Mouse (Mus musculus) heart, adult 2 months (tissue): Measurements from ENCODE around the gene Mga. TPM values are rescaled to one million over a fixed set of nuclear protein-coding genes. Genes with fewer than 3 reads are reported as not detected.

Experiments used
- DNase-seq, 2 experiments: peaks; one replicate each; pipeline ENCODE4 v3.0.0; 2021
- H3K27ac ChIP-seq: fragments of 200-600 bp; 2 replicates; pipeline ENCODE4 v1.8.1; 2022
- H3K27me3 ChIP-seq: fragments of 200-500 bp; 2 replicates; pipeline ENCODE4 v1.6.1; 2012; ENCODE audit warnings: mild to moderate bottlenecking, low read length, inconsistent platforms, mixed read lengths; ENCODE audit not compliant: control insufficient read depth, insufficient read depth
- H3K36me3 ChIP-seq: fragments of 200-500 bp; 2 replicates; pipeline ENCODE4 v1.6.1; 2012; ENCODE audit warnings: low read length, inconsistent platforms; ENCODE audit not compliant: control insufficient read depth, insufficient read depth
- H3K4me1 ChIP-seq: fragments of 200-500 bp; 2 replicates; pipeline ENCODE4 v1.6.1; 2011; ENCODE audit warnings: low read length; ENCODE audit not compliant: control insufficient read depth, insufficient read depth
- H3K4me3 ChIP-seq: fragments of 200-600 bp; 2 replicates; pipeline ENCODE4 v1.8.1; 2022
- H3K79me2 ChIP-seq: fragments of 200-500 bp; replicated peaks from 2 replicates; pipeline ENCODE4 v1.6.1; 2012; ENCODE audit warnings: mild to moderate bottlenecking, inconsistent platforms, low read length, moderate library complexity, mixed read lengths; ENCODE audit not compliant: control insufficient read depth, insufficient read depth
- H3K9ac ChIP-seq: fragments of 200-500 bp; 2 replicates; pipeline ENCODE4 v1.6.1; 2012; ENCODE audit warnings: low read depth, mild to moderate bottlenecking, control low read depth, inconsistent platforms, low read length, mixed read lengths
- CTCF ChIP-seq: fragments of 200-600 bp; IDR thresholded peaks from 2 replicates; pipeline ENCODE4 v1.8.1; 2022; ENCODE audit warnings: antibody characterized with exemption, mild to moderate bottlenecking, moderate library complexity
- EP300 ChIP-seq: fragments of 200-500 bp; IDR thresholded peaks from 2 replicates; pipeline ENCODE4 v1.6.1; 2011; ENCODE audit warnings: low read depth, low read length, control low read depth; ENCODE audit not compliant: insufficient read depth
- POLR2A ChIP-seq: fragments of 200-500 bp; IDR thresholded peaks from 2 replicates; pipeline ENCODE4 v1.6.1; 2011; ENCODE audit warnings: mild to moderate bottlenecking, low read depth, low read length, control low read depth; ENCODE audit not compliant: insufficient read depth
- WGBS: fragments of 180-500 bp; shearing (Covaris S2); methylation state at CpG from one replicate; pipeline ENCODE4 v1.1.7; 2018; 5-methylcytosine and 5-hydroxymethylcytosine counted together
- intact Hi-C: fragments of 180-260 bp; cut with DNase I; formaldehyde crosslinking; loops from one replicate; pipeline ENCODE4 v1.15.1; 2025
- long read RNA-seq: library from polyadenylated mRNA; stranded (forward); transcript quantifications from one replicate; pipeline ENCODE4 v2.0.0, GENCODE M21; 2021
- polyA plus RNA-seq: library from polyadenylated mRNA; depleted of rRNA; stranded (reverse); fragments of >200 nt; gene quantifications from 2 replicates; pipeline ENCODE4 v1.2.3, GENCODE M21; 2012; rRNA removed
- total RNA-seq, 2 experiments: library from RNA; stranded (reverse); gene quantifications; 2 replicates each; pipeline ENCODE4 v1.2.3; 2021

Gene Mga
- total RNA-seq (10 to 100 TPM; 36.2 to 41.0 TPM), polyA plus RNA-seq (11.6 and 21.6 TPM in 2 replicates)
- long read RNA-seq, partial matches to known transcripts, result 3 of 4 reads
- long read RNA-seq, other reads (novel, unspliced or antisense), result 1 of 4 reads

DNA sequence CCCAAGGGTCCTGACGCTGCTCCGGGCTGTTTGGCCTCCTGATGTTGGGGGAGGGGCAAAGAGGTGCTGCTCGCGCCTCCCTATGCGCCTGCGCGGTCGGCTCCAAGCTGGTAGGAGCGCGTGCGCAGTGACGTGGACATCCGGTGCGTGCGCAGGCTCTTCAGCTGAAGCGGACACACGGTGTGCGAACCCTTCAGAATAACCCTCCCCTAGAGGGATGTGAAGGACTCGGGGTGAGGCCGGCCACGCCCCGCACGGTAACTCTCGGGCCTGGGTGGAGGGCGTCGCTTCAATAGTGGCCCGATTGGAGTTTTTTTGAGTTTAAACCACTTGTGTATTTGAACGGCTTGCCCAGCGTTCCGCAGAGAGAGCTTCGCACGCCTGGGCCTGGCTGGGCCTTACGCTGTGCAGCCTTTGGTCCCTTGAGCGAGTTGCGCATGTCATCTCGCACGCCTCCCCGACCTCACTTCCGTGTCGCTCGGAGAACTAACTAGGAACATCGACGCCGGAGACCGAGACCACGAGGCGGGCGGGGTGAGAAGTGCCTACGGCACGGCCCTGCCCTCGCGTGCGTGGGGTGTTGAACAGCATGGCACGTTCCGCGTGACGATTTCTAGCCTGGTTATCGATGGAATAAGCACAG, at the start of gene Mga:
Gene Mga, plus strand, starts transcription at position 139 of the 643 bp plus-strand sequence.
- Histone ChIP-seq H3K27me3 (no peaks in the 10 kb centered on the region), H3K79me2 (peaks cover 3% of the 10 kb centered on the region), H3K4me3 (peak within 1 kb of the TSS; percentile 69), H3K27ac (peak within 1 kb of the TSS; percentile 87), H3K36me3 (peaks cover 7% of the 10 kb centered on the region), H3K4me1 (peaks cover 8% of the 10 kb centered on the region), H3K9ac (peak within 1 kb of the TSS; percentile 32)
- DNase-seq, result peak; percentile 96 to 97
- TF ChIP-seq EP300, result 0 out of 2 replicates have a peak, but pooled peaks have one; percentile 35
- peak; percentile 85 for TF ChIP-seq POLR2A
- TF ChIP-seq CTCF, result peak; percentile 7; the same call in 1 of the 2 replicates
- 1% methylated on average over 58 of the region's 58 CpGs for WGBS
- intact Hi-C loops, result loop anchor here (2.0 to 5.0 kb wide), 2 partner anchors 24 to 100 kb away; partner anchors contain the start of gene Tyro3

DNA sequence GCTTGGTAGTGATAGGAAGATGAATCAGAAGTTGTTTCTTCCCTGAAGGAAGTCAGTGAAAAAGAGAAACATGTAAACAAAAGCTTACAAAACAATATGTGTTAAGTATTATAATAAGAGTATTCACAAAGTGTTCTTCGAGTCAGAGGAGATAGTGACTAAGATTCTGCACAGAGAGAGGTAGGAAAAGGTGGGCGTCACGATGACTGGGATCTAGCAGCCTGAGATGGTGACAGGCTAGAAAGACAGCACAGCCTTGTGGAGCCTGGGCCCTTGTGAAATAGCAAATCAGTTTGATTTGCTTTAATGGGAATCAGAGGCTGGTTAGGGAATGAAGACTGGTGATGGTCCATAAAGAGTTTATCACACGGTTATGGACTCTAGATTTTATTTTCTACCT, 43.2 kb upstream of the Mga start:
- no peak overlapping the region for H3K9ac ChIP-seq
- no peak for DNase-seq
- no peak for TF ChIP-seq CTCF
- no peak for TF ChIP-seq POLR2A
- no peak for TF ChIP-seq EP300
- H3K36me3 ChIP-seq, result no peaks in the 10 kb centered on the region
- H3K4me3 ChIP-seq, result no peak overlapping the region
- WGBS, result 80% methylated on average over 4 of the region's 4 CpGs
- no peaks in the 10 kb centered on the region for H3K79me2 ChIP-seq
- H3K4me1 ChIP-seq, result no peaks in the 10 kb centered on the region
- H3K27ac ChIP-seq, result no peak overlapping the region
- H3K27me3 ChIP-seq, result no peaks in the 10 kb centered on the region
- intact Hi-C loops, result no loop called here

DNA sequence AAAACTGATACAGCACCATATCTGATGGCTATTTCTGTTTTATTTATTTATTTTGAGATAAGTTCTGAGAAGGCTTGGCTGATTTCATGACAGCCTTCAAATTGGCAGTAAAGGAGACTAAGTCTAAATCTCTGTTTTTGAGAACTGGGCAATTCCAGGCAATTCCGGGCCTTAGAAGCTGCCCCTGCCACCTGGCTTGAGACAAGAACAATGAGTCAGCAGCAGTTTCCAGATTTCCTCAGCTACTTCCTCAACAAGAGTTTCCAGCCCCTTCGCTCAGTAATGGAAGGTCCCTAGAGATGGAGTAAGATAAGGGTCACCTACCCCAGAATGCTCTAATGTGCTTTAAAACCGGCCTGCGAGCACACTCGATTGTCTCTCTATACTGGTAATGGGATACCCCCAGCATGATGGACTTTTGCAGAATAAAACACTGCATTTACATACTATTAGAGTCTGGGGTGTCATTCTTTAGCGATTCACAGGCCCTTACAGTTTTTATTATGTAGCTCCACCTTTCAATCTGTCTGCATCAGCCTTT, 41.6 kb upstream of the Mga start:
- 49% methylated on average over 6 of the region's 6 CpGs for WGBS
- TF ChIP-seq CTCF, result no peak
- H3K4me3 ChIP-seq, result no peak overlapping the region
- no peak for DNase-seq
- no peaks in the 10 kb centered on the region for H3K4me1 ChIP-seq
- intact Hi-C loops, result no loop called here
- H3K27me3 ChIP-seq, result no peaks in the 10 kb centered on the region
- H3K36me3 ChIP-seq, result no peaks in the 10 kb centered on the region
- no peak overlapping the region for H3K27ac ChIP-seq
- no peak overlapping the region for H3K9ac ChIP-seq
- H3K79me2 ChIP-seq, result no peaks in the 10 kb centered on the region

- intact Hi-C loops, result no loop called here
- WGBS, result 79% methylated on average over 2 of the region's 2 CpGs
These were observed 39.7 kb upstream of the Mga start for GRCm38 (mm10) chr2:119857341-119857740.

GRCm38 (mm10) chr2:119864484-119864883, 32.5 kb upstream of the Mga start:
- Histone ChIP-seq H3K79me2 (no peaks in the 10 kb centered on the region), H3K4me1 (no peaks in the 10 kb centered on the region), H3K9ac (no peak overlapping the region), H3K4me3 (no peak overlapping the region), H3K27ac (no peak overlapping the region), H3K36me3 (no peaks in the 10 kb centered on the region), H3K27me3 (no peaks in the 10 kb centered on the region)
- WGBS, result 55% methylated on average over 4 of the region's 4 CpGs
- TF ChIP-seq EP300, result no peak
- no peak for TF ChIP-seq CTCF
- no peak for TF ChIP-seq POLR2A
- DNase-seq, result no peak
- intact Hi-C loops, result no loop called here

More at GRCm38 (mm10) chr2:119857341-119857740, 39.7 kb upstream of the Mga start:
- no peaks in the 10 kb centered on the region for H3K36me3 ChIP-seq
- H3K9ac ChIP-seq, result no peak overlapping the region
- no peaks in the 10 kb centered on the region for H3K4me1 ChIP-seq
- DNase-seq, result no peak
- H3K4me3 ChIP-seq, result no peak overlapping the region
- H3K27me3 ChIP-seq, result no peaks in the 10 kb centered on the region
- H3K79me2 ChIP-seq, result no peaks in the 10 kb centered on the region
- no peak for TF ChIP-seq POLR2A
- TF ChIP-seq EP300, result no peak
- TF ChIP-seq CTCF, result no peak
- H3K27ac ChIP-seq, result no peak overlapping the region
